Mouse (Mus musculus): Measurements from ENCODE around the gene Susd3. TPM values are rescaled to one million over a fixed set of nuclear protein-coding genes. Genes with fewer than 3 reads are reported as not detected.

Susd3 gene
- polyA plus RNA-seq, 1 experiment from 2014 or later = 1.8 TPM

Other genes with a start within 250 kb of the Susd3 start
- gene Wnk2, start 100.7 kb downstream of the Susd3 start, polyA plus RNA-seq (2015; fragmentation: Nextera tagmentation; extraction: Ambion mirVana) = 2.0 and 2.1 TPM in 2 replicates
- gene Ninj1, start 61.2 kb downstream of the Susd3 start, polyA plus RNA-seq (2015; fragmentation: Nextera tagmentation; extraction: Ambion mirVana) = 47.1 and 50.5 TPM in 2 replicates
- gene Card19, start 32.7 kb downstream of the Susd3 start, polyA plus RNA-seq (2015; fragmentation: Nextera tagmentation; extraction: Ambion mirVana) = 58.0 and 64.7 TPM in 2 replicates
- gene Fgd3, start 71.6 kb upstream of the Susd3 start, polyA plus RNA-seq (2015; fragmentation: Nextera tagmentation; extraction: Ambion mirVana) = 0.38 and 0.77 TPM in 2 replicates
- 34.2 and 36.6 TPM in 2 replicates for gene Bicd2, start 92.9 kb upstream of the Susd3 start, polyA plus RNA-seq (2015; fragmentation: Nextera tagmentation; extraction: Ambion mirVana)
- 13.9 and 14.3 TPM in 2 replicates for gene Ippk, start 172.5 kb upstream of the Susd3 start, polyA plus RNA-seq (2015; fragmentation: Nextera tagmentation; extraction: Ambion mirVana)
- gene Tes3-ps, start 244.6 kb upstream of the Susd3 start, polyA plus RNA-seq (2015; fragmentation: Nextera tagmentation; extraction: Ambion mirVana) = 1.2 and 1.5 TPM in 2 replicates